Mouse (Mus musculus): Measurements from ENCODE around the gene Eml4.

The Eml4 gene

GRCm38 (mm10) chr17:83344226-83344625 is 6.5 kb upstream of the Eml4 start:
- no peak for DNase-seq

- no peak for DNase-seq
These were observed 2.5 kb upstream of the Eml4 start for GRCm38 (mm10) chr17:83348056-83348822.

- DNase-seq, result no peak
These were observed 394 bp downstream of the Eml4 start for GRCm38 (mm10) chr17:83351119-83351531.

GRCm38 (mm10) chr17:83351601-83352413 is 1.1 kb downstream of the Eml4 start:
- no peak for DNase-seq

GRCm38 (mm10) chr17:83352456-83352855 is 1.7 kb downstream of the Eml4 start:
- DNase-seq, result no peak

- DNase-seq, result no peak
These were observed 2.3 kb downstream of the Eml4 start for GRCm38 (mm10) chr17:83353011-83353410.

GRCm38 (mm10) chr17:83353460-83353859 is 2.7 kb downstream of the Eml4 start:
- no peak for DNase-seq

GRCm38 (mm10) chr17:83355481-83355880 is 4.8 kb downstream of the Eml4 start:
- DNase-seq, result no peak

GRCm38 (mm10) chr17:83359934-83360333 is 9.2 kb downstream of the Eml4 start:
- DNase-seq, result no peak

GRCm38 (mm10) chr17:83360796-83361566 is 10.2 kb downstream of the Eml4 start:
- no peak for DNase-seq

- no peak for DNase-seq
These were observed 12.3 kb downstream of the Eml4 start for GRCm38 (mm10) chr17:83363081-83363480.

GRCm38 (mm10) chr17:83364296-83364695 is 13.6 kb downstream of the Eml4 start:
- no peak for DNase-seq

GRCm38 (mm10) chr17:83365130-83365529 is 14.4 kb downstream of the Eml4 start:
- DNase-seq, result no peak

GRCm38 (mm10) chr17:83365614-83366355 is 15.1 kb downstream of the Eml4 start:
- no peak for DNase-seq

GRCm38 (mm10) chr17:83367387-83367786 is 16.7 kb downstream of the Eml4 start:
- DNase-seq, result no peak

GRCm38 (mm10) chr17:83374123-83374522 is 23.4 kb downstream of the Eml4 start:
- DNase-seq, result no peak

GRCm38 (mm10) chr17:83375848-83376247 is 25.1 kb downstream of the Eml4 start:
- DNase-seq, result no peak

GRCm38 (mm10) chr17:83376801-83377200 is 26.1 kb downstream of the Eml4 start:
- DNase-seq, result peak; percentile 23 to 49

GRCm38 (mm10) chr17:83377755-83378443 is 27.2 kb downstream of the Eml4 start:
- DNase-seq, result peak; percentile 39 to 70

GRCm38 (mm10) chr17:83378444-83378762 is 27.7 kb downstream of the Eml4 start:
- DNase-seq, result no peak

GRCm38 (mm10) chr17:83379366-83379765 is 28.6 kb downstream of the Eml4 start:
- no peak for DNase-seq

- no peak for DNase-seq
These were observed 29.1 kb downstream of the Eml4 start for GRCm38 (mm10) chr17:83379791-83380190.
